Mouse (Mus musculus) liver, postnatal 0 days (tissue): ENCODE data around the gene Ermap.

ENCODE experiments used
- CTCF ChIP-seq: sonication (generic); IDR thresholded peaks from 2 replicates; pipeline ENCODE4 v1.5.1; 2016; ENCODE audit warnings: antibody characterized with exemption, low read depth
- EP300 ChIP-seq: IDR thresholded peaks from 2 replicates; pipeline ENCODE4 v1.6.1; 2016; ENCODE audit warnings: antibody characterized with exemption, low read depth, mild to moderate bottlenecking

GRCm38 (mm10) chr4:119183525-119183924 is 6.3 kb downstream of the Ermap start:
- no peak for TF ChIP-seq CTCF
- no peak for TF ChIP-seq EP300
